Mouse (Mus musculus) MEL (cell line): ENCODE measurements around the gene Ttll4. TPM values are rescaled to one million over a fixed set of nuclear protein-coding genes. Genes with fewer than 3 reads are reported as not detected.

ENCODE experiments used
- DNase-seq: peaks from one replicate; pipeline ENCODE4 v3.0.0; 2011; ENCODE audit warnings: low read depth, low spot score
- H3K27ac ChIP-seq: 2 replicates; pipeline ENCODE4 v1.5.1; 2012; ENCODE audit warnings: low read depth, mild to moderate bottlenecking, control low read depth, low read length, moderate library complexity; ENCODE audit not compliant: control insufficient read depth
- H3K27me3 ChIP-seq, 2 experiments: fragments of 150-350 bp in 1 of 2; sonication (generic) in 1 of 2; 2 replicates each; pipeline ENCODE4 v1.6.1; 2012; ENCODE audit warnings: low read length in 2 of 2, mild to moderate bottlenecking in 2 of 2, improper control_type of control experiment in 1 of 2, moderate library complexity in 1 of 2; ENCODE audit not compliant: insufficient read depth in 2 of 2, control insufficient read depth in 1 of 2
- H3K36me3 ChIP-seq, 2 experiments: 2 replicates each; pipeline ENCODE4 v1.6.1; 2012 to 2014; ENCODE audit warnings: low read length in 2 of 2, improper control_type of control experiment in 1 of 2, inconsistent platforms in 1 of 2, mild to moderate bottlenecking in 1 of 2; ENCODE audit not compliant: insufficient read depth in 2 of 2, control insufficient read depth in 1 of 2
- H3K4me1 ChIP-seq, 2 experiments: fragments of 150-350 bp in 1 of 2; sonication (generic) in 1 of 2; 2 replicates each; pipeline ENCODE4 v1.6.1; 2012; ENCODE audit warnings: low read length in 2 of 2, improper control_type of control experiment in 1 of 2, mild to moderate bottlenecking in 1 of 2; ENCODE audit not compliant: insufficient read depth in 2 of 2, control insufficient read depth in 1 of 2
- H3K4me3 ChIP-seq, 2 experiments: fragments of 150-350 bp in 1 of 2; sonication (generic) in 1 of 2; 2 replicates each; pipeline ENCODE4 v1.5.1; 2012; ENCODE audit warnings: low read depth in 2 of 2, low read length in 2 of 2, mild to moderate bottlenecking in 2 of 2, moderate library complexity in 2 of 2, control low read depth in 1 of 2, improper control_type of control experiment in 1 of 2; ENCODE audit not compliant: control insufficient read depth in 1 of 2, insufficient read depth in 1 of 2
- H3K79me2 ChIP-seq: 2 replicates; pipeline ENCODE4 v1.6.1; 2012; ENCODE audit warnings: mild to moderate bottlenecking, low read length, moderate library complexity; ENCODE audit not compliant: control insufficient read depth, poor library complexity, insufficient read depth
- H3K9ac ChIP-seq: 2 replicates; pipeline ENCODE4 v1.6.1; 2012; ENCODE audit warnings: low read depth, mild to moderate bottlenecking, control low read depth, low read length, moderate library complexity; ENCODE audit not compliant: control insufficient read depth, poor library complexity, severe bottlenecking
- H3K9me3 ChIP-seq: fragments of 150-350 bp; sonication (generic); replicated peaks from 2 replicates; pipeline ENCODE4 v1.6.1; 2012; ENCODE audit warnings: mild to moderate bottlenecking, low read length, improper control_type of control experiment, moderate library complexity; ENCODE audit not compliant: insufficient read depth
- BHLHE40 ChIP-seq: IDR thresholded peaks from 2 replicates; pipeline ENCODE4 v1.6.1; 2012; ENCODE audit warnings: low read depth, mild to moderate bottlenecking, inconsistent platforms, low read length, improper control_type of control experiment, borderline replicate concordance
- CHD1 ChIP-seq: IDR thresholded peaks from 2 replicates; pipeline ENCODE4 v1.6.1; 2012; ENCODE audit warnings: low read depth, mild to moderate bottlenecking, inconsistent platforms, low read length, improper control_type of control experiment
- CHD2 ChIP-seq: IDR thresholded peaks from 2 replicates; pipeline ENCODE4 v1.6.1; 2011; ENCODE audit warnings: low read length, improper control_type of control experiment
- CTCF ChIP-seq, 3 experiments: IDR thresholded peaks in 2 of 3; conservative IDR thresholded peaks in 1 of 3; 2 replicates each; pipeline ENCODE4 v1.5.1; 2011 to 2012; ENCODE audit warnings: low read length in 3 of 3, low read depth in 2 of 3, mild to moderate bottlenecking in 2 of 3, improper control_type of control experiment in 1 of 3, inconsistent platforms in 1 of 3, mixed read lengths in 1 of 3, moderate library complexity in 1 of 3; ENCODE audit not compliant: control insufficient read depth in 1 of 3, insufficient read depth in 1 of 3, poor library complexity in 1 of 3, severe bottlenecking in 1 of 3
- ELF1 ChIP-seq: IDR thresholded peaks from 2 replicates; pipeline ENCODE4 v1.6.1; 2014; ENCODE audit warnings: low read depth, mild to moderate bottlenecking, inconsistent platforms, low read length, improper control_type of control experiment, moderate library complexity
- EP300 ChIP-seq, 2 experiments: IDR thresholded peaks; 2 replicates each; pipeline ENCODE4 v1.6.1; 2011; ENCODE audit warnings: improper control_type of control experiment in 2 of 2, low read length in 2 of 2, low read depth in 1 of 2, mild to moderate bottlenecking in 1 of 2
- GABPA ChIP-seq: IDR thresholded peaks from 2 replicates; pipeline ENCODE4 v1.6.1; 2012; ENCODE audit warnings: low read depth, mild to moderate bottlenecking, inconsistent platforms, low read length, improper control_type of control experiment, moderate library complexity
- GATA1 ChIP-seq: IDR thresholded peaks from 2 replicates; pipeline ENCODE4 v1.6.1; 2011; ENCODE audit warnings: low read depth, low read length, improper control_type of control experiment
- MAX ChIP-seq: IDR thresholded peaks from 2 replicates; pipeline ENCODE4 v1.6.1; 2011; ENCODE audit warnings: low read length, improper control_type of control experiment
- MEF2A ChIP-seq: IDR thresholded peaks from 2 replicates; pipeline ENCODE4 v1.6.1; 2014; ENCODE audit warnings: low read depth, mild to moderate bottlenecking, inconsistent platforms, low read length, improper control_type of control experiment; ENCODE audit not compliant: poor library complexity, insufficient replicate concordance, severe bottlenecking; ENCODE audit errors: extremely low read depth
- MXI1 ChIP-seq: IDR thresholded peaks from 2 replicates; pipeline ENCODE4 v1.6.1; 2011; ENCODE audit warnings: mild to moderate bottlenecking, low read depth, low read length, improper control_type of control experiment
- NELFE ChIP-seq: IDR thresholded peaks from 2 replicates; pipeline ENCODE4 v1.6.1; 2011; ENCODE audit warnings: low read depth, low read length, improper control_type of control experiment
- POLR2AphosphoS5 ChIP-seq: IDR thresholded peaks from 2 replicates; pipeline ENCODE4 v1.6.1; 2012; ENCODE audit warnings: low read depth, borderline replicate concordance, mild to moderate bottlenecking, inconsistent platforms, low read length, moderate library complexity, mixed read lengths
- RAD21 ChIP-seq: IDR thresholded peaks from 2 replicates; pipeline ENCODE4 v1.6.1; 2011; ENCODE audit warnings: mild to moderate bottlenecking, low read depth, low read length, improper control_type of control experiment
- RCOR1 ChIP-seq: IDR thresholded peaks from 2 replicates; pipeline ENCODE4 v1.6.1; 2012; ENCODE audit warnings: low read depth, mild to moderate bottlenecking, inconsistent platforms, low read length, improper control_type of control experiment
- SIN3A ChIP-seq: IDR thresholded peaks from 2 replicates; pipeline ENCODE4 v1.6.1; 2012; ENCODE audit warnings: low read length, improper control_type of control experiment, inconsistent platforms
- TAL1 ChIP-seq: IDR thresholded peaks from 2 replicates; pipeline ENCODE4 v1.6.1; 2012; ENCODE audit warnings: mild to moderate bottlenecking, inconsistent platforms, low read length, moderate library complexity, mixed read lengths
- TBP ChIP-seq: IDR thresholded peaks from 2 replicates; pipeline ENCODE4 v1.8.0; 2011; ENCODE audit warnings: low read depth, low read length, improper control_type of control experiment
- TCF12 ChIP-seq: IDR thresholded peaks from 2 replicates; pipeline ENCODE4 v1.6.1; 2014; ENCODE audit warnings: low read depth, mild to moderate bottlenecking, inconsistent platforms, low read length, improper control_type of control experiment, moderate library complexity
- USF2 ChIP-seq, 2 experiments: IDR thresholded peaks; 2 replicates each; pipeline ENCODE4 v1.6.1; 2011 to 2012; ENCODE audit warnings: improper control_type of control experiment in 2 of 2, low read length in 2 of 2, borderline replicate concordance in 1 of 2, inconsistent platforms in 1 of 2, low read depth in 1 of 2, mild to moderate bottlenecking in 1 of 2; ENCODE audit not compliant: insufficient read depth in 1 of 2
- ZC3H11A ChIP-seq: IDR thresholded peaks from 2 replicates; pipeline ENCODE4 v1.6.1; 2012; ENCODE audit warnings: low read depth, mild to moderate bottlenecking, inconsistent platforms, low read length, improper control_type of control experiment
- ZKSCAN1 ChIP-seq: IDR thresholded peaks from 2 replicates; pipeline ENCODE4 v1.6.1; 2012; ENCODE audit warnings: low read depth, mild to moderate bottlenecking, inconsistent platforms, low read length, improper control_type of control experiment, moderate library complexity
- ZNF384 ChIP-seq: IDR thresholded peaks from 2 replicates; pipeline ENCODE4 v1.6.1; 2012; ENCODE audit warnings: low read depth, mild to moderate bottlenecking, inconsistent platforms, low read length, improper control_type of control experiment
- polyA plus RNA-seq, 2 experiments: library from polyadenylated mRNA; stranded (reverse) in 1 of 2; unstranded in 1 of 2; fragments of >175 nt in 1 of 2; fragments of >200 nt in 1 of 2; gene quantifications; 2 replicates each; pipeline versions ENCODE4 v1.2.1 to v1.2.4; 2012; ENCODE audit warnings: low replicate concordance in 2 of 2, low read depth in 1 of 2; ENCODE audit not compliant: insufficient read length in 2 of 2, insufficient read depth in 1 of 2, missing spikeins in 1 of 2
- total RNA-seq: library from RNA; depleted of rRNA; stranded (reverse); fragments of 300-350 nt; gene quantifications from 2 replicates; pipeline ENCODE4 v1.2.3, GENCODE M21; 2012

Ttll4 gene
- total and polyA plus RNA-seq, 3 experiments = 27.8 to 85.9 TPM; not detected in 1

DNA sequence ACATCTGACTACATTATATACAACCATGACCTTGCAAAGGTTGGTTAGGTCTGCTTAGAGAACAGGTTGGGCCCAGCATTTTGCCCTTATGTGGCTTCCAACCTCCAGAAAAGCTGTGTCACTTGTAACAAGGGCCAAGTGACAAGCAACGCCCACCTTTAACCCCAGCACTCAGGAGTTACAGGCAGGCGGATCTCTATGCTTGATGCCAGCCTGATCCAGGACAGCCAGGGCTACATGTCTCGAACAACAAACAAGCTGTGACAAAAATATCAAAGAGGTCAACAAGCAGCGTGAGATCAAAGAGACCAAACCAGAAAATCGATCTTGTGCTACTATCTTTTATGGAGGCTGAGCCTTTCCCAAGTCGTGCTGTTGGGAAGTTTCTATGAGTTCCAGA is 60.1 kb downstream of the Ttll4 start:
- peaks cover 0 to 2% of the 10 kb centered on the region in 2 experiments; a peak in 2 of 4 replicates for H3K27me3 ChIP-seq
- TF ChIP-seq ZNF384 (no peak), TAL1 (no peak)
- no peak overlapping the region for H3K9ac ChIP-seq
- H3K27ac ChIP-seq = no peak overlapping the region
- H3K9me3 ChIP-seq = no peaks in the 10 kb centered on the region
- no peaks in the 10 kb centered on the region for H3K79me2 ChIP-seq
- no peak overlapping the region for H3K4me3 ChIP-seq
- H3K36me3 ChIP-seq = no peaks in the 10 kb centered on the region
- DNase-seq = no peak
- no peaks in the 10 kb centered on the region for H3K4me1 ChIP-seq

DNA sequence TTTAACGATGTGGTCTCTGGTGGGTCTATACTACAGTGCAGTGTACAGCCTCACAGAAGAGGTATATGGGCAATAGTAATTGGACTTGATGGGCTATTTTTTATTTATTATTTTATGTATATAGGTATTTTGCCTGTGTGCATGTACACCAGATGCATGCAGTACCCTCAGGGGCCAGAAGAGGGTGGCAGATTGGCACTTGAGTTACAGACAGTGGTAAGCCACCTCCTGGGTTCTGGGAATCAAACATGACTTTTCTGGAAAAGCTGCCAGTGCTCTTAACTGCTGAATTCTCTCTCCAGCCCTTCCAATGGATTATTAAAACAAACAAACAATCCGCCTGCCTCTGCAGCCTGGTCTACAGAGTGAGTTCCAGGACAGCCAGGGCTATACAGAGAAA is 62.2 kb downstream of the Ttll4 start:
- Histone ChIP-seq H3K4me1 (peaks cover 0 to 12% of the 10 kb centered on the region in 2 experiments; a peak in 2 of 4 replicates), H3K36me3 (peaks cover 0 to 7% of the 10 kb centered on the region in 2 experiments; a peak in 2 of 4 replicates), H3K79me2 (no peaks in the 10 kb centered on the region), H3K4me3 (no peak overlapping the region), H3K9me3 (no peaks in the 10 kb centered on the region), H3K9ac (no peak overlapping the region), H3K27me3 (peaks cover 0 to 2% of the 10 kb centered on the region in 2 experiments; a peak in 2 of 4 replicates), H3K27ac (no peak overlapping the region)
- TF ChIP-seq CHD2 (no peak), CTCF (IDR thresholded peaks at IDR 0.05 in 2 of 3, conservative IDR thresholded peaks at IDR 0.05 in 1 of 3; ENCODE audit: control insufficient read depth in 1 of 3, insufficient read depth in 1 of 3, low read depth in 2 of 3, low read length in 3 of 3, poor library complexity in 1 of 3, severe bottlenecking in 1 of 3) (peak; percentile 46 to 58 (median 49)), TAL1 (no peak), RAD21 (peak; percentile 17; the same call in 1 of the 2 replicates), MXI1 (no peak)
- peak; percentile 56 for DNase-seq

- TF ChIP-seq GATA1 = no peak
- no peak for TF ChIP-seq EP300 (IDR thresholded peaks at IDR 0.05; ENCODE audit: low read depth in 1 of 2, low read length in 2 of 2)
- TF ChIP-seq GABPA = no peak
- TF ChIP-seq CHD1 = no peak
- TF ChIP-seq MEF2A = no peak
- TF ChIP-seq USF2 (IDR thresholded peaks at IDR 0.05; ENCODE audit: borderline replicate concordance in 1 of 2, insufficient read depth in 1 of 2, low read depth in 1 of 2, low read length in 2 of 2) = no peak
- no peak for TF ChIP-seq SIN3A
- no peak for TF ChIP-seq TBP
- TF ChIP-seq RCOR1 = no peak
- TF ChIP-seq ZNF384 = no peak
- no peak for TF ChIP-seq CHD2
- no peak for TF ChIP-seq POLR2AphosphoS5
- no peak for TF ChIP-seq TCF12
- TF ChIP-seq ZKSCAN1 = no peak
- no peak for TF ChIP-seq ELF1
- TF ChIP-seq BHLHE40 = no peak
- TF ChIP-seq MAX = no peak
- TF ChIP-seq NELFE = no peak
- no peak for TF ChIP-seq ZC3H11A
- TF ChIP-seq MXI1 = no peak
- no peaks in the 10 kb centered on the region for H3K27me3 ChIP-seq
- no peak overlapping the region for H3K27ac ChIP-seq
- DNase-seq = no peak
- peaks cover 0 to 17% of the 10 kb centered on the region in 2 experiments; a peak in 2 of 4 replicates for H3K4me1 ChIP-seq
- no peaks in the 10 kb centered on the region for H3K79me2 ChIP-seq
- no peaks in the 10 kb centered on the region for H3K9me3 ChIP-seq
- no peak overlapping the region for H3K9ac ChIP-seq
- H3K4me3 ChIP-seq = no peak overlapping the region
- H3K36me3 ChIP-seq = peaks cover 0 to 15% of the 10 kb centered on the region in 2 experiments; a peak in 2 of 4 replicates
These were observed 64.6 kb downstream of the Ttll4 start for GRCm38 (mm10) chr1:74726114-74726513.
